Mouse (Mus musculus) skeletal muscle tissue, adult 2 months (tissue): ENCODE measurements around the gene Gm11492.
A peak's percentile ranks its signal among the peaks of the same experiment; 100 is the strongest.

Experiments used
- DNase-seq: peaks from one replicate; pipeline ENCODE4 v3.0.0-alpha.2; 2012; ENCODE audit warnings: low read depth, low spot score

The Gm11492 gene

DNA sequence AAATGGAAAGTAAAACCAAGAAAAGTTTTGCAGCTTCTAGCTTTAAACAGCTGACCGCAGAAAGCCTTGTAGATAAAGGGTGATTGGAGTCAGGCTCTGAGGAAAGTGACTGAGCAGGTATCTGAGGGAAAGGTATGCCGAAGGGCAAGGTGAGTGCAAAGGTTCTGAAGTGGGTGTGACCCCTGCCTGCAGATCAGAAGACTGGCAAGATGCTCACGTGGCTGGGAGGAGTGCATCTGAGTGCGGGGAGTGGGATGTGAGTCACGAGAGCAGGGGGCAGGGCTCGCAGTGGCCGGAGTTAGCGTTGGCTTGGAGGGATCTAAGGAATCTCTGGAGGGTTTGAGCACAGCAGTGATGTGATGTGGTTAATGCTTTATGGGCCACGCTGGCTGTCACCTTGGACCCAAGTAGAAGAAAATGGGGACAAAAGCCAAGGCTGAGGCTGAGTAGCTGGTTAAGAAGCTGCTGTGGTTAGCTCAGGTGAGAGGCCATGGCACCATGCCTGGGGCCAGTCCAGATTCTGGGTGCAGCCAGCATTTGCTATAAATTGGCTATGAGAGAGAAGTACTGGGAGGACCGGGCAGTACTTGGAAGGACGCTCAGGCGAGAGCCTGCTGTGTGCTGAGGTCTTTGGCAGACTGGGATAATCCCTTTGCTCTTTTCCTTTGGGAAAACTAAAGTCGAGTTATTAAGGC is 33.1 kb downstream of the Gm11492 start:
- no peak for DNase-seq

DNA sequence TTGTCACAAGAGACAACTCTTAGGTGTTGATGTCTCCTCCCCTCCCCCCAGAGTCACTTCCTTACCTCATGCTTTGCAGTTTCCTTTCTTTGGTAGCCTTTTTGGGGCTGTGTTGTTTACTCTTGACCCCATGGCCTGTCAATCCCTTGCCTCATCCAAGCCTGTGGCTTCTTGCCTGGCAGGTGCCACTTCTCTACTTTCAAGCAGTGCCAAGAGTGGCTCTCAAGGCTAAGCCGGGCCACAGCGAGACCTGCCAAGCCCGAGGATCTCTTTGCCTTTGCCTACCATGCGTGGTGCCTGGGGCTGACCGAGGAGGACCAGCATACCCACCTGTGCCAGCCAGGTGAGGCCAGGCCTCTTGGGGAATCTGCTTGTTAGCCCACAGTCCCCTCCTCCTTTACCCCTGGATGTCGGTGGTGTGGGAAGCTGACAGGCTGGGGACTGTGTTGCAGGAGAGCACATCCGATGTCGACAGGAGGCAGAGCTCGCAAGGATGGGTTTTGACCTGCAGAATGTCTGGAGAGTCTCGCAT is 33.9 kb downstream of the Gm11492 start:
- no peak for DNase-seq

DNA sequence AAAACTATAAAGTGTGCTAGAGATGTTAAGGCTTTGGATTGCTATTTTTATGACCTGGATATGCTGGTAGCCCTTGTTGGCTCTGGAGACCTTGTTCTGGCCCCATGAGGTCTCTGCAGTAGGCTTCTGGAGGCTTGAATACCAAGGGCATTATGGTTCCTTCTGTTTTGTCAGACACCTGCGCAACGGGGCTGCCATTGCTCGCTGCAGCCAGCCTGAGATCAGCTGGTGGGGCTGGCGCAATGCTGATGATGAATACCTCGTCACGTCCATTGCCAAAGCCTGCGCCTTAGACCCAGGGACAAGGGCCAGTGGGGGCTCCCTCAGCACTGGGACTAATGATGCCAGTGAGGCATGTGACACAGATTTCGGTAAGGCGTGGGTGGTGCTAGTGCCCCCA is 35.8 kb downstream of the Gm11492 start:
- no peak for DNase-seq

DNA sequence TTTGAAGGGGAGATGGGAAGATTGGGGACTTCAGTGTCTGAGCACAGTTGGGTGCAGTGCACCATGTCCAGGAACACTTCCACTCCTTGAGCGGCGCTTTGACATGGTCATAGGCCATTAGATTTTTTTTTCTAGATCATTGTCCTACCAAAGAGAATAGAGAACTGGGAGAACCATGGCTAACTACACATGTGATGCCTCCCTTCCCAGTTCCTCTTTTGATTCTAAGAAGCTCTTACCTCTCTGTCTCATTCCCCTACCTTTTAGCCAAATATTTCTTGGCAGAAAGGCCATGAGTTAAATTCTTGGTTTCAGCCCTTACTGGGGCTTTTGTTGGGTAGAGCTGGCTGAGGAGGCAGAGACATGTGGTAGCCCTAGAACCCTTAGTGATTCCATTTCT is 37.1 kb downstream of the Gm11492 start:
- no peak for DNase-seq

DNA sequence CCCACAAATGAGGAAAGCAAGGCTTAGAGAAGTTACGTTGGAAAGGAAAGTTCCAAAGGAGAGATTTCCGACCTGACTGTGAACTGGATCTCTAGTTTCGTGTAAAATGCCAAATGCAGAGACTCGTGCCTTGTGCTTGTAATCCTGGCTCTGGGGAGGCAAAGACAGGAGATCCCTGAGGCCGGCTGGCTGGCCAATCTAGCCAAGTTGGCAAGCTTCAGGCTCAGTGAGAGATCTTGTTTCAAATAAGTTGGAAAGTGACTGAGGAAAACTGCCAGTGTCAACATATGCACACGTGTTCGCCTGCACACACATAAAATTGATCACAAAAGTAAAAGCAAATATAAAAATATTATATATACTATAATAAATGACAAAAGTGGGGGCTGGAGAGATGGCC is 42.8 kb downstream of the Gm11492 start:
- peak; percentile 67 for DNase-seq

DNA sequence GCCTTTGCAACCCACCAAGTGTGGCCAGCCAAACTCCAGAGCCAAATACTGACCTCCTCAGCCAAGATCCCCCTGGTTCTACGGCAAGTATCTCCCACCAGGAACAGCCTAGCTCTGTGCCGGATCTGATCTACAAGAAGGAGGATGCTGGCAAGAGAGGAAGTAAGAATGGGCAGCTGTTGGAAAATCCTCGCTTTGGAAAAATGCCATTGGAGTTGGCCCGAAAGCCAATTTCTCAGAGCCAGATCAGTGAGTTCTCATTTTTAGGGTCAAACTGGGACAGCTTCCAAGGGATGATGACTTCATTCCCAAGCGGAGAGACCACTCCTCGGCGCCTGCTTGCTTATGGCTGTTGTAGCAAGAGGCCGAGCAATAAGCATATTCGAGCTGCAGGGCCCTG is 45.1 kb downstream of the Gm11492 start:
- DNase-seq, result no peak

DNA sequence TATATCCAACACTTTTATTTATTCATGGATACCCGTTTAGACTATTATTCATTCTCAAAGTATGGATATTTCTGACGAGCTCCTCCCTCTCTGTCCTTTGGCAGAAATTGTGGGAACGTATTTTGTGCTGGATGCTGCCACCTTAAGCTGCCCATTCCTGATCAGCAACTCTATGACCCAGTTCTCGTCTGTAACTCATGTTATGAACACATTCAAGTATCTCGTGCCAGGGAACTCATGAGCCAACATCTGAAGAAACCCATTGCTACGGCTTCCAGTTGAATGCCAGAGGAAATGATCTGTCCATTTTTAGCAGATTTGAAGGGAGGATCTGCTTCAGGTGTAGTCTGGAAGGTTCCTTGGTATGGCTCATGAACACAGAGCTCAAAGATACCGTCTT is 47.5 kb downstream of the Gm11492 start:
- no peak for DNase-seq

DNA sequence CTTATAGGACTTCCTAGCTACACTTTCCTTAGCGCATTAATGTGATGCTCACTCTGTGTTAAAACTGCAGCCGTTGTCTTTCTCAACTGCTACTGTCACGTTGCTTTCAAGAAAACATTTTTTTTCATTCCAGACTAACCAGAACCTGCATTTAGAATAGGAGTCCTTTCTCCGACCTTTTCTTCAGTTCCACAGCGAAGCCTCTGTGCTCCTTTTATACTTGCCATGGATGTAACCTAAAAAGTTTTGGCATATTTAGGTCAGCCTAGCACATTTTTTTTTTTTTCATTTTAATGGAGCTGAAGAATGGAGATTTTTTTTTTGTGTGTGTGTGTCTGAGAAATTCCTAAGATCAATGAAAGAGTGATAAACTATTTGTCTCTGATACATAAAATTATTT is 49.1 kb downstream of the Gm11492 start:
- no peak for DNase-seq

DNA sequence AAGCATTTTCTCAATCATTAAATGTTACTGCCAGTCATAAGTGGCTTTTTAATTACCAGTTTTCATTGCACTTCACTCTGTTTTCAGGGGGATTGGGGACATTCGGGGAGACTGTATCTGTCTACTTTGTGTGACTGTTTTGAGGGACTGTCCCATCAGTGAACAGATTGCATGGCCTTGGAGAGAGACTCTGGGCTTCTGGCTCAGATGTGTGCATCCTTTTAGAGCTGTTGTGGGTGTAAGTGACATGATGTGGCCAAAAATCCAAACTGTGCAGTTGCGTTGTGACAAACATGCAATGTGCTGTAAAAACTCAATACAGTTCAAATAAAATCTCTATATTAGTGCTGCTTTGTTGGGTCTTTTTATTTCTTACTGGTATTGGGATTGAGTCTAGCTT is 49.5 kb downstream of the Gm11492 start:
- no peak for DNase-seq

DNA sequence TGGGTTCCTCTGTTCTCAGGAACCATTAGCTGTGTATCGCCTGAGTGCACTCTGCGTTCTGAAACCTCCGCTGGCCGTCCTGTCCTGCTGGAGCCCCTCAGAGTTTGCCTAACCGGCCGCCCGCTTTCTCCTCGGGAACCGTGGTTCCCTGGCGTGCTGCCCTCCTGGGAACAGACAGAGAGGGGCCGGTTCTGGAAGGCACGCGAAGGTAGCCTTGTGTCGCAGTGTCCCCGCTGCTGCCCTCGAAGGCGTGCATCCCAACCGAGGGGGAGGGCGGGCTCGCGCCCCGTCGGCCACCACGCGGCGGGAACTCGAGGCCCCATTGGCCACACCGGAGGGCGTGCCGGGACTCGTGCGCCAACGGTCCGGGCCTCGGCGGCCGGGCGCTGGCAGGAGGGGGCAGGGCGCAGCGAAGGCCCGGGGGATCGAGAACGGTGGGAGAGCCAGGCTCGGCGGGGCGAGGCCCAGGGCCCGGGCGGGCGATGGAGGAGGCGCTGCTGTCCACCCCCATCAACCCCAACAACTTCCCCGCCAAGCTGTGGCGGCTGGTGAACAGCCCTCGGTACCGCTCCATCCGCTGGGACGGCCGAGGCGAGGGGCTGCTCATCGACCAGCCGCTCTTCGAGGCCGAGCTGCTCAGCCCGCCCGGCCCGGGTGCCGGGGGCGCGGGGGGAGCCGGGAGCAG is 50.5 kb downstream of the Gm11492 start, which contains the start of gene Hsf5:
Gene Hsf5 (plus strand): TSS at position 375 of the 685 bp plus-strand sequence.
- DNase-seq, result no peak

DNA sequence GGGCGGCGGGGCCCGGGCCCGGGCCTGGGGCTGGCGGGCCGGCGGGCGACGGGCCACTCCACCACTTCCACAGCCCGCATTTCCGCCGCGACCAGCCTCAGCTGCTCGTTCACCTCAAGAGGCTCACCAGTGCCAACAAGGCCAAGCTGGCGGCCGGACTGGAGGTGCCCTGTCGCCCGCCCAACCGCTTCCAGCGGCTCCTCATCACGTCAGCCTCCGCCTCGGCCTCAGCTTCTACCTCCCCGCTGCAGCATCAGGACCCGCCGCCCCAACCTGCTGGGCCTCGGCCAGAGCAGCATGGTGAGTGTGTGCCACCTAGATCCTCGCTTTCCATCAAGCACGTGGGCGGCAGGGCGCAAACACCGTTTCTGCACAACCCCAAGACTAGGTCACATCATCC is 51.2 kb downstream of the Gm11492 start:
- DNase-seq, result no peak
